Mouse (Mus musculus) T-helper 2 cell (primary cell): ENCODE results near the gene Dlgap4.

Source experiments
- in situ Hi-C: fragments of 300-600 bp; cut with MboI, MseI; formaldehyde crosslinking; loops from one replicate; pipeline ENCODE4 v1.15.1; 2025; ENCODE audit warnings: high pct_unique_total_duplicates

The Dlgap4 gene

DNA sequence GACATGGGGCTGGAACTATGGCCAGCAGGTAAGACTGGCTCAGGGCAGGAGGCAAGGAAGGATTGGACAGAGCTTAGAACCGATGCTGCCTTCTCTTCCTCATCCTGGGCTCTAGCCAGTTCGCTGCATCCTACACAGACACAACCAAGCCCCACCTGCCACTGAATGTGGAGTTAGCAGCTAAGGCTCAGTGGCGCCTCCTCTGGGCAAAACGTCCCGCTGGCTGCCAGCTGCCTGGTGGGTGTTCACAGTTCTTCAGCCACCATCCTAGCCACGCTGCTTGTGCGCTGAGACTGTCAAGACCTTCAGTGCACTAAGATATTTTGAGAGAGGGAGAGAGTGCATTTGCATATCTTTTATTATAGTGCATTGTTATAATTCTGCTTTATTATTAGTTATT lies 45.2 kb downstream of the Dlgap4 start:
- in situ Hi-C loops: loop anchor here (5.0 kb wide), 1 partner anchor 39 kb away; no protein-coding TSS in a partner anchor

- in situ Hi-C loops: loop anchor here (5.0 kb wide), 1 partner anchor 37 kb away; no protein-coding TSS in a partner anchor
Observed at GRCm38 (mm10) chr2:156659981-156660380, 46.5 kb downstream of the Dlgap4 start.

DNA sequence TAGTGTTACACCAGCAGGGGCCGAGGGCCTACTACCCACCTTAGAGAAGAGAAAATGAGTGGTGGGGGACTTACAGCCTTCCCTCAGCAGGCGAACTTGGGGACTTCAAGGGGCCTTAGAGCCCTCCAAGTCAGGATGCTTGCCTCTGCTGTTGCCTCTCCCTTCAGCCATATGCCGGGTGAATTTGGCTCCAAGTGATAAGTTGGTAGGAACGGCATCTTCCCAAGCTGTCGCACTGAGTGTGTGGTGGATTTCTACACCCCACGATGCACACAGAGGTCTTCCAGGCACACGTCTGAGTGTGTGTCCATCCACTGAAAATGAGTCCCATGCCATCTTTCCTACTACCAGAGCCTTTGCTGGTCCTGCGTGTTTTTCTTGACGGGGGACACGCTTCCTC lies 49.7 kb downstream of the Dlgap4 start:
- in situ Hi-C loops: no loop called here

DNA sequence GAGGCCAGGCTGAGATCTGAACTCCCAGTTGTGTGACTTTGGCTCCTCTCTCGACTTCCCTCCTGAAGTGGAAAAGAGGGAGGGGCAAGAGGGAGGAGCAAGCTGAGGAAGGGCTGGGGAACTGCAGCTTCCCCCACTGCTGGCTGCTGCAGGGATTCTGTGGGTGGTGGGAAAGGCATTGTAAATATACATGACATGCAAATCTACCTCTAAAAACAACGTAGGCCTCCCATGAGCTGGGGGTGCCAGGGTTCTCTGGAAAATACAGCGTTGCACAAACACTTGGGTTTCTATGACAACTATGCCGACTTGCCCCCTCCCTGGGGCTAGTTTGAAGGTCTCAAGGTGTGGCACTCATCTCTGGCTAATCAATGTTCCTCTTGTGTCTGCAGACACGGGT lies 50.9 kb downstream of the Dlgap4 start:
- in situ Hi-C loops: no loop called here

DNA sequence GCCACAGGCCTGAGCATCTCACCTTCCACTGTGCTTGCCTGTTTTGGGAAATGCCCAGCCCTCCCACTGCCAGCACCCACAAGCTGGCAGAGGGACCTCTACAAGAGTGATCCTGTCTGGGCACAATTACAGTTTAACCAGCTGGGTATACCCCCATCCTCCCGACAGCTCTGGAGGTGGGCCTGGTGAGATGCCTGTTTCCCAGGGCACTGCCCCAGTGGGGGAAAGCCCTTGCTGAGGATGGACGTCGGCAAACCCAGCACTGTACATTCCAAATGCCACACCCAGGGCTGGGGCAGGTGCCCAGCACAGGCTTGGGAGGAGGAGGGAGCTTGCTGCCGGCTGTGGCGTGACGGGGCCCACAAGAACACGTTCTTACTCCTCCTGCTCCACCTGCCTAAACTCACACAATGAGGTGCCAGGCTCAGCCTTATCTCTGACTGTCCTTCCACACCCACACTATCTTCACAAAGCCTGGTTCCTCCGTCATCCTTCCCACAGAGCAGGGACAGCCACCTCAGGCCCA lies 51.6 kb downstream of the Dlgap4 start:
- in situ Hi-C loops: no loop called here

- in situ Hi-C loops: no loop called here
Observed at GRCm38 (mm10) chr2:156665620-156666196, 52.2 kb downstream of the Dlgap4 start.

DNA sequence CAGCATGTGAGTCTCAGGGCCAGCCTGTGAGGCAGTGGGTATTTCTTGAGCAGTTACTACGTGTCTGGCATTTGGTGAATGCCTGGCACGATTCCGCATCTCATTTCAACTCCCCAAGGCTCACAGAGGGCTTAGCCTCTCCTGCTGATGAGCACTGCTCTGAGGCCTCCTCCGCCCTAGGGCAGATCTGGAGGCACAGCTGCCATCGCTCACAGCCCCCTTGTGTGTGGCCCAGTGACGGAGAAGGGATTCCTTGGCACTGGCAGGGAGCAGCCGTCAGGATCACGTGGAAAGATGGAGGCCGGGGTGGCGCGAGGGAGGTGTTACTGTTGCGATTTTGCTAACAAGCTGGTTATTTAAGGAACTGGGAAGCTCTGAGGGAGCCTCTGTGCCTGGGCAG lies 52.7 kb downstream of the Dlgap4 start:
- in situ Hi-C loops: no loop called here

- in situ Hi-C loops: no loop called here
Observed at GRCm38 (mm10) chr2:156667290-156667689, 53.8 kb downstream of the Dlgap4 start.

GRCm38 (mm10) chr2:156668625-156669024 lies 55.1 kb downstream of the Dlgap4 start:
- in situ Hi-C loops: no loop called here

GRCm38 (mm10) chr2:156673307-156673706 lies 59.8 kb downstream of the Dlgap4 start:
- in situ Hi-C loops: no loop called here

GRCm38 (mm10) chr2:156673881-156674669 lies 60.6 kb downstream of the Dlgap4 start:
- in situ Hi-C loops: no loop called here

DNA sequence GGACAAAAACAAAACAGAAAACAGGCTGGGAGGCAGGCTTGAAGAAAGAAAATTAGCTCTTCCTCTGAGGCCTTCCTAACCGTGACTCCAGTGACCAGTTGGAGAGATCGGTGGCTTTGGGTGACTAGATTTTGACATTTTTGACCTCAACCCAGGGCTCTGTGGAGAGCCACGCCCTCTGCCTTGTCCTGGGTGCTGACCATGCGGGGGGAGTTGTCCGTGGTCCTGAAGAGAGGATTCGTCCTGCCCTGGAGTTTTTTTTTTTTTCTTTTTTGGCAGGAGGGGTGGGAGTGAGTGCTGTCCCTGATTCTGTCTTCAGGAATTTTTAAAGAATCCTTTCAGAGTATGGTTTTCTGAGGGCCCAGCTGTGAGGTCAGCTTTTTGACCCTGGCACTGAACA lies 63.4 kb downstream of the Dlgap4 start:
- in situ Hi-C loops: no loop called here

DNA sequence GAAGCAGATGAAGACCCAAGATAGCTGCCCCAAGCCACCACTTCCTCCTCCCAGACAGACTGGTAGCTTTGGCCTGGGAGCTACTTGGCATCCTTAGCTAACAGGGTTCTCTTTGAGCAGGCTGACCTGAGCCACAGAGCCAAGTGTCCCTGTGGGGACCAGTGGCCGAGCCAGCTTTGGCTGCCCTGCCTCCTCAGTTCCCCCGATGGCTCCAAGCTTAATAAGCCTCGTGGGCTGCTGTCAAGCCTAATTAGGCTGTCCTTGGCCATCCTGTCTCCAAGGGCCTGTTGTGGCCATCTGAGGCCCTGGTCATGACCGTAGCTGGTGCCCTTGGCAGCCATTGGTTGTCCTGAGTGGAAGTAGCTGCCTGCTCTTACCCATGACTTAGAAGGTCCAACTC lies 64.6 kb downstream of the Dlgap4 start:
- in situ Hi-C loops: no loop called here

GRCm38 (mm10) chr2:156682965-156683364 lies 69.5 kb downstream of the Dlgap4 start:
- in situ Hi-C loops: no loop called here

GRCm38 (mm10) chr2:156685999-156686398 lies 72.5 kb downstream of the Dlgap4 start:
- in situ Hi-C loops: no loop called here

DNA sequence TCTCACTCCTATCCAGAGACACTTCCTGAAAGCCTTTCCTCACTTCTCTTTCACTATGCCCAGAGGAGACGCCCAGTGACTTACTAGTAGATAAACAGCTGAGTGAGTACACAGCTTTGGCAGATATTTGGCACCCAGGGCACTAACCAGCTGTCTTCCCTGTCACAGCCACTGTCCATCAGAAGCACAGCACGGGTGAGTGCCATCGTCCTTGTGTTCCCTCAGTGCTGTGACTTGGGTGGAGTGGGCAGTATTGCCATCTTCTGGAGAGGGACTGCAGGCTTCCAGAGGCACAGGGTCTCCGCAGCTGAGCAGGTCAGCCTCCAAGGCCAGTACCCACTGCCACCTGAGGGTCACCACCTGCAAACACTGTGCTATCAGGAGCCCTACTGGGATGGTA lies 73.2 kb downstream of the Dlgap4 start:
- in situ Hi-C loops: no loop called here

DNA sequence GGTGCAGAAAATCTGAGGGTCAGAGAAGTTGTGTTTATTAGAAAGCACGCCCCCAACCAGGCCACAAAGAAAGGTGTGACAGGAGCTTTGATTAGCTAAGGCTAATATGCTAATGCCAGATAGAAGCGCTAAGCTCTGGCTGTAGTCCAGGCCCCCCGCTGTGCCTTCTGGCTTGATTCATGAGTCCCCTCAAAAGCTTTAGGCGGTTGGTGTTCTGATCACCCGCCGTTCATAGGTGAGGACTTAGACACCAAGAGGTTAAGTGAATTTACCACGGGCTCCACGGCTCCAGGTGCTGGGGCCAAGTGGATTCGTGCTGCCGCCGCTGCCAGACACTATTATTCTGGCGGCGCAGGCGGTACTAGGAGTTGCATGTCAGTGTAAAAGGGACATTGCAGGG lies 75.1 kb downstream of the Dlgap4 start:
- in situ Hi-C loops: no loop called here

DNA sequence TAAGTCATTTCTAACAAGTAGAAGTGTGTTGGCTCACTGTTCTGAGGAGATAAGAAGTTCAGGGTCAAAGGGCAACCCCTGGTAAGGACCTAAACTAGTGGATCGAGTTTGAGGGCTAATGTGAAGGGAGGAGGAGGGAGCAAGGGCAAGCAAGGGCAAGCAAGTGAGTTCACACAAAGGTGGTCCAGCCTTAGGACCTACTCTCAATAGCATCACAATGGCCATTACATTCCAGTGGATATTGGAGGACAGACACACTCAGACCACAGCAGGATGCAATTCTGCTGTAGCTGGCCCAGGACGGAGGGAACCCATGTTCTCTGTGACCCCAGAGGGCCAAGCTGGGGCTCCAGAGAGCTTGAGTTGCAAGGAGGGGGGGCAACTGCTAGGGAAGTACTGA lies 77.3 kb downstream of the Dlgap4 start:
- in situ Hi-C loops: no loop called here

DNA sequence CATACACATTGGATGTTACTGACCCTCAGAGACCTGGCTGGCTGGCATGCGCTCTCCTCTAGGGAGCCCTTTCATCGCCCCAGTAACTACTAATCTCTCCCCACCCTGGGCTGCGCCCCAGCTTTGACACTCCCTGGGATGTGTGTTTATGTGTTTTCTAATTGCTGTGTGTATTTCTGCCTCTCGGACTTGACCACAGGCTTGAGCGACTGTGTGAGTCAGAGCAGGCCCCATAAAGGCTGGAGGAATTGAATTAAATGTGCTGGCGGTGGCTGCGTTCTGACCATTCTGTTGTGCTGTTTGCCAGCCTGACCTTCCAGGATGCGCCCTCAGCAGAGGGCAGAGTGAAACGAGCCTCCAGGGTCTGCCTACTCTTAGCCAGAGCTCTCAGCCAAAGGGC lies 78.2 kb downstream of the Dlgap4 start:
- in situ Hi-C loops: no loop called here

- in situ Hi-C loops: no loop called here
Observed at GRCm38 (mm10) chr2:156693241-156693807, 79.8 kb downstream of the Dlgap4 start.

- in situ Hi-C loops: loop anchor here (5.0 kb wide), 1 partner anchor 40 kb away; no protein-coding TSS in a partner anchor
Observed at GRCm38 (mm10) chr2:156697261-156697660, 83.8 kb downstream of the Dlgap4 start.

DNA sequence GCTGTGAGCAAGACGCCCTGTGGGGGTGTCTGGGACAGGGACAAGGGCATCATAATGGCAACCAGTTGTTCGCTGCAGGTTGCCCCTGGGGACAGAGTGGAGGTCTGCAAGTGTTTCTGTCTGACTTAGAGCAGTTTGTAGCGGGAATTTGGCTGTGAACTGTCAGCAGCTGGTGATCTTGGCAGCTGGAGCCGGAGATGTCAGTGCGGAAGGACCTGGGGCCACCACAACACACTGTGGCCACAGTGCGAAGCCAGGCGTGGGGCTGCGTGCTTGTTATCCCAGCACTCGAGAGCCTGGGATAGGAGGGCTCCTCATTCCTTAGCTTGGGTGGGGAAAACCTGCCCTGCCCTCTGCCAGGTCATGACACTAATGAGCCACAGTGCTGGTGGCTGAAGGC lies 84.7 kb downstream of the Dlgap4 start:
- in situ Hi-C loops: loop anchor here (5.0 kb wide), 1 partner anchor 41 kb away; no protein-coding TSS in a partner anchor

GRCm38 (mm10) chr2:156705473-156705872 lies 92.0 kb downstream of the Dlgap4 start:
- in situ Hi-C loops: loop anchor here (10.0 kb wide), 1 partner anchor 121 kb away; no protein-coding TSS in a partner anchor
